Mouse (Mus musculus) small intestine, adult 2 months (tissue): ENCODE data around the gene Zcchc14. TPM values are rescaled to one million over a fixed set of nuclear protein-coding genes. Genes with fewer than 3 reads are reported as not detected.

Experiments used
- H3K27ac ChIP-seq: fragments of 200-500 bp; 2 replicates; pipeline ENCODE4 v1.5.1; 2012; ENCODE audit warnings: low read depth, low read length, control low read depth, inconsistent platforms; ENCODE audit not compliant: insufficient read depth
- H3K27me3 ChIP-seq: fragments of 200-500 bp; 2 replicates; pipeline ENCODE4 v1.6.1; 2012; ENCODE audit warnings: mild to moderate bottlenecking, moderate library complexity, low read length, inconsistent platforms; ENCODE audit not compliant: control insufficient read depth, insufficient read depth
- H3K36me3 ChIP-seq: fragments of 200-500 bp; 2 replicates; pipeline ENCODE4 v1.6.1; 2012; ENCODE audit warnings: mild to moderate bottlenecking, low read length, control low read depth, inconsistent platforms; ENCODE audit not compliant: control insufficient read depth, insufficient read depth
- H3K4me1 ChIP-seq: fragments of 200-500 bp; 2 replicates; pipeline ENCODE4 v1.6.1; 2012; ENCODE audit warnings: low read length, inconsistent platforms, mixed read lengths; ENCODE audit not compliant: control insufficient read depth, insufficient read depth, insufficient read length
- H3K4me3 ChIP-seq: fragments of 200-500 bp; 2 replicates; pipeline ENCODE4 v1.5.1; 2012; ENCODE audit warnings: low read depth, mild to moderate bottlenecking, control low read depth, inconsistent platforms, low read length, moderate library complexity
- CTCF ChIP-seq: fragments of 200-500 bp; IDR thresholded peaks from 2 replicates; pipeline ENCODE4 v1.5.1; 2012; ENCODE audit warnings: low read depth, mild to moderate bottlenecking, control low read depth, inconsistent platforms, low read length, moderate library complexity, mixed read lengths; ENCODE audit not compliant: insufficient replicate concordance, insufficient read length; ENCODE audit errors: extremely low read depth
- POLR2A ChIP-seq: fragments of 200-500 bp; IDR thresholded peaks from 2 replicates; pipeline ENCODE4 v1.6.1; 2012; ENCODE audit warnings: low read depth, mild to moderate bottlenecking, control low read depth, inconsistent platforms, low read length, moderate library complexity
- WGBS: fragments of 180-500 bp; shearing (Covaris S2); methylation state at CpG from one replicate; pipeline ENCODE4 v1.1.7; 2018; 5-methylcytosine and 5-hydroxymethylcytosine counted together
- polyA plus RNA-seq: library from polyadenylated mRNA; depleted of rRNA; stranded (reverse); fragments of >200 nt; gene quantifications from 2 replicates; pipeline ENCODE4 v1.2.3, GENCODE M21; 2012

The Zcchc14 gene
- polyA plus RNA-seq, 1 experiment: 31.3 TPM

GRCm38 (mm10) chr8:121647511-121648215 is 5.0 kb downstream of the Zcchc14 start:
- no peaks in the 10 kb centered on the region for H3K36me3 ChIP-seq
- H3K27ac ChIP-seq: no peak overlapping the region
- H3K4me1 ChIP-seq: peaks cover 36% of the 10 kb centered on the region
- H3K4me3 ChIP-seq: no peak overlapping the region
- 74% methylated on average over 12 of the region's 12 CpGs for WGBS
- TF ChIP-seq CTCF: no peak
- TF ChIP-seq POLR2A: no peak
- H3K27me3 ChIP-seq: no peaks in the 10 kb centered on the region

GRCm38 (mm10) chr8:121643384-121643783 is 9.3 kb downstream of the Zcchc14 start:
- Histone ChIP-seq H3K4me3 (no peak overlapping the region), H3K27ac (0 out of 2 replicates have a peak overlapping the region, but pooled peaks have one; percentile 8), H3K27me3 (no peaks in the 10 kb centered on the region), H3K36me3 (no peaks in the 10 kb centered on the region), H3K4me1 (peaks cover 17% of the 10 kb centered on the region)
- TF ChIP-seq POLR2A (no peak), CTCF (no peak)
- WGBS: 58% methylated on average over 11 of the region's 11 CpGs

GRCm38 (mm10) chr8:121642804-121643203 is 9.9 kb downstream of the Zcchc14 start:
- no peaks in the 10 kb centered on the region for H3K36me3 ChIP-seq
- peaks cover 11% of the 10 kb centered on the region for H3K4me1 ChIP-seq
- H3K27ac ChIP-seq: no peak overlapping the region
- 75% methylated on average over 3 of the region's 3 CpGs for WGBS
- H3K27me3 ChIP-seq: no peaks in the 10 kb centered on the region
- TF ChIP-seq POLR2A: no peak
- TF ChIP-seq CTCF: no peak
- no peak overlapping the region for H3K4me3 ChIP-seq

GRCm38 (mm10) chr8:121636180-121636579 is 16.5 kb downstream of the Zcchc14 start:
- H3K4me3 ChIP-seq: no peak overlapping the region
- H3K27ac ChIP-seq: no peak overlapping the region
- 73% methylated on average over 8 of the region's 8 CpGs for WGBS
- H3K36me3 ChIP-seq: no peaks in the 10 kb centered on the region
- no peak for TF ChIP-seq CTCF
- TF ChIP-seq POLR2A: no peak
- H3K27me3 ChIP-seq: no peaks in the 10 kb centered on the region
- peaks cover 14% of the 10 kb centered on the region for H3K4me1 ChIP-seq

- H3K4me1 ChIP-seq: peaks cover 14% of the 10 kb centered on the region
- no peaks in the 10 kb centered on the region for H3K36me3 ChIP-seq
- 50% methylated on average over 6 of the region's 6 CpGs for WGBS
- H3K27me3 ChIP-seq: no peaks in the 10 kb centered on the region
- H3K4me3 ChIP-seq: no peak overlapping the region
- H3K27ac ChIP-seq: no peak overlapping the region
- TF ChIP-seq POLR2A: no peak
Observed at GRCm38 (mm10) chr8:121635534-121635933, 17.2 kb downstream of the Zcchc14 start.

- WGBS: 70% methylated on average over 5 of the region's 5 CpGs
- no peak for TF ChIP-seq POLR2A
- no peak for TF ChIP-seq CTCF
- peaks cover 10% of the 10 kb centered on the region for H3K36me3 ChIP-seq
- peaks cover 14% of the 10 kb centered on the region for H3K4me1 ChIP-seq
- H3K4me3 ChIP-seq: no peak overlapping the region
- peak overlapping the region; percentile 19 for H3K27ac ChIP-seq
- H3K27me3 ChIP-seq: no peaks in the 10 kb centered on the region
Observed at GRCm38 (mm10) chr8:121632401-121632800, 20.3 kb downstream of the Zcchc14 start.

GRCm38 (mm10) chr8:121631645-121632071 is 21.0 kb downstream of the Zcchc14 start:
- Histone ChIP-seq H3K4me3 (no peak overlapping the region), H3K27ac (peak overlapping the region; percentile 19; the same call in 1 of the 2 replicates), H3K27me3 (no peaks in the 10 kb centered on the region), H3K4me1 (peaks cover 14% of the 10 kb centered on the region), H3K36me3 (peaks cover 12% of the 10 kb centered on the region)
- WGBS: 72% methylated on average over 7 of the region's 7 CpGs
- TF ChIP-seq POLR2A (no peak), CTCF (no peak)
